Mouse (Mus musculus) testis, adult 2 months (tissue): ENCODE data around the gene Zfhx3.

ENCODE experiments used
- CTCF ChIP-seq: fragments of 200-500 bp; IDR thresholded peaks from 2 replicates; pipeline ENCODE4 v1.5.1; 2012; ENCODE audit warnings: low read depth, mild to moderate bottlenecking, inconsistent platforms, low read length, moderate library complexity; ENCODE audit not compliant: control insufficient read depth, insufficient read depth, insufficient replicate concordance
- POLR2A ChIP-seq: fragments of 200-500 bp; IDR thresholded peaks from 2 replicates; pipeline ENCODE4 v1.6.1; 2012; ENCODE audit warnings: low read depth, mild to moderate bottlenecking, inconsistent platforms, low read length, moderate library complexity; ENCODE audit not compliant: control insufficient read depth

DNA sequence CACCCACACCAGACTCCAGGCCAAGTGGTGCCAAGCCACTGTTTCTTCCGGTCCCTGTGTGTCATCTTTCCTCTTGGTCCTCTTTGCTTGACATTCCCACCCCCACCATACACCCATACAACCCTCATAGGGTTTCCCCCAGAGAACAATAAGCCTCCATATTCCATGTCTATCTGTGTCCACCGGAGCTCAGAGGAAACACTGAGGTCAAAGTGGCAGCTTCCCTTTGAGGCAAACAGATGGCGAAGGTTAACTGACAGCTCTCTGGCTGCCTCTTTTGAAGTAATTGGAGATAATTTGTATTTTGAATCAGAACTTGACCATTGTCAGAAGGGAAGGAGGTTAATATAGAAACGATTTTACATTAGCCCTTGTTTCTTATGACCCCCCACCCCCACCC lies 292.0 kb downstream of the Zfhx3 start:
- TF ChIP-seq CTCF (no peak), POLR2A (no peak)
